Mouse (Mus musculus) left cerebral cortex, postnatal 4 days (tissue): ENCODE data around the gene Olfr279. TPM values are rescaled to one million over a fixed set of nuclear protein-coding genes. Genes with fewer than 3 reads are reported as not detected.
"Not testable (repeated sequence)": the region's sequence is repeated elsewhere in the genome, so short reads cannot be mapped to it uniquely, and the experiment has no call there.

Experiments used
- DNase-seq: peaks from one replicate; pipeline ENCODE4 v3.0.0-alpha.2; 2022
- intact Hi-C: fragments of 180-260 bp; cut with DNase I; formaldehyde crosslinking; loops from one replicate; pipeline ENCODE4 v1.15.1; 2025
- total RNA-seq, 2 experiments: library from RNA; stranded (reverse); gene quantifications; 2 replicates each; pipeline ENCODE4 v1.2.3; 2021

Gene Olfr279
- total RNA-seq, 2 experiments from 2014 or later, result not detected

DNA sequence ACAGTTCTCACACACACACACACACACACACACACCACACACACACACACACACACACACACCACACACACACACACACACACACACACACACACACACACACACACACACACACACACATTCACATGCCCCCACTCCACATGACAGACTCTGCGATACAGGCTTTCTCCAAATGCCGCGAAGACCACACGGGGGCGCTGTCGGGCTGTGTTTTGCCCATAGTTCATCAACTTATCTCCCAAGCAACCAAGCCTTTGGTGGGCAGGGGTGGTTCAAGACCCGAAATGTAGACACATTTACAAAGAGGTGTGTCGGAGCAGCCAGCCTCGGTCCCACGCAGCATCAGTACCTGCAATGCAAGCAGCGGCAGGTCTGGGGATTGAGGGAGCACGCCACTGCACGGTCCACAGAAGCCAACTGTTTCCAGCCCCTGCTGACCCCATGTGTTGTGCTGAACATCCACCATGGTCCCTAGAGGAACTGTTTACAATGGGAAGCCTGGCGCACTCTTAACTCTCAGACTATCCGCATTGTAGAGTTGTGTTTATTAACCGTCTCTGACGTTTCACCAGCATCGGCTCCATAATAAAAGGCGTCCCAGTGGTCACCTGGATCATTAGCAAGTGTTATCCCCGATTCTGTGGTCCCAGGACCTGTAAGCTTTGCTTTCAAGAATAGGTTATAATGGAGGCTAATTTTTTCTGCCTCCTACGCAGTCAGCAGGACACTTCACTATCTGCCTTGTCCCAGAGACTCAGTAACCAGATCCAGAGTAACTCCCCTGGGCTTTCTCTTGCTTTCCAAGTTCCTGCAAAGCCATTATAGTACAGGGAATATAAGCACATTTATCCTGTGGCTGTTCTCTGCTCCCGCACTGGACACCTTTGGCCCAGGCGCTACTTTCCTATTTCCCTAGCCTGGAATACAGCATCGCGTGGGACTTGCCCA is 18.5 kb downstream of the Olfr279 start:
- DNase-seq, result peak; percentile 77
- intact Hi-C loops, result loop anchor here (10.0 kb wide), 1 partner anchor 346 kb away; the partner anchor contains the start of genes Asb8 and Ccdc184

DNA sequence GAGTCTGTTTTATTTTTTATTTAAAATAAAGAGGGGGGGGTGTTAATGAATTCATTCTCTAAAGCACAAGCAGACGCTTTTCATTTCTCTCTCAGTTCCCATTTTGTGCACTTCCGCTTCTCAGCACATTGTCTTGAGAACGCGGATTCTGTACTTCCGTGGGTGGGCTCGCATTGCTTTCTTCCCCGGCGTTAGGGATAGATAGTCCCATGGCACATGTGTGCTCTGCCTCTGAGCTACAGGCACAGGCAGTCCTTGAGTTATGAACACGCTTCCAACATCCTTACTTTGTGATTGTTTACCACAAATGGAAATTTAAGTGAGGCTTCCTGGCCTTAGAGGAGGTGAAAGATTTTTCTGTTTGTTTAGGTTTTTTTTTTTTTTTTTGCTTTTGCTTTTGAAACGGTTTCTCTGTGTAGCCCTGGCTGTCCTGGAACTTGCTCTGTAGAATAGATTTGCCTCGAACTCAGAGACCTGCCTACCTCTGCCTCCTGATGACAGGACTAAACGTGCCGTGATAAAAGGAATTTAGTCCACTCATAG is 19.3 kb downstream of the Olfr279 start:
- DNase-seq, result no peak
- intact Hi-C loops, result loop anchor here (10.0 kb wide), 1 partner anchor 347 kb away; the partner anchor contains the start of genes Asb8 and Ccdc184

DNA sequence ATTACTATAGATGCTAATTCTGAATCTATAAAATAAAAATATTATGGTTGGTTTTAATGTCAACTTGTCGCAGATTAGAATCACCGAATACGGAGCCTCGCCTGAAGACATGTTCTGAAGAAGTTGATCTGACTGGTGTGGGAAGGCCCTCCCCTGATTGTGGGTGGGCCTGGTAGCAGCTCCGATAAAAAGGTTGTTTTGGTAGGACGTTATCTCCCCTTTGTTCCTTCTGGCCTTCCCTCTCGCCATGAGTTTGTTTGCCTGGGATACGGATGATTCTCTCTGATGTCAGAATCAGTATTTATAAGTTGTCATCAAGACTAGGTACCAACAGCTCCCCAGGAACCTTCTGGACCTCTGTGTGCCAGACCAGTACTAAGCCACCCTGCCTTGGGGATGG is 20.0 kb downstream of the Olfr279 start:
- intact Hi-C loops, result loop anchor here (10.0 kb wide), 1 partner anchor 347 kb away; the partner anchor contains the start of genes Asb8 and Ccdc184

DNA sequence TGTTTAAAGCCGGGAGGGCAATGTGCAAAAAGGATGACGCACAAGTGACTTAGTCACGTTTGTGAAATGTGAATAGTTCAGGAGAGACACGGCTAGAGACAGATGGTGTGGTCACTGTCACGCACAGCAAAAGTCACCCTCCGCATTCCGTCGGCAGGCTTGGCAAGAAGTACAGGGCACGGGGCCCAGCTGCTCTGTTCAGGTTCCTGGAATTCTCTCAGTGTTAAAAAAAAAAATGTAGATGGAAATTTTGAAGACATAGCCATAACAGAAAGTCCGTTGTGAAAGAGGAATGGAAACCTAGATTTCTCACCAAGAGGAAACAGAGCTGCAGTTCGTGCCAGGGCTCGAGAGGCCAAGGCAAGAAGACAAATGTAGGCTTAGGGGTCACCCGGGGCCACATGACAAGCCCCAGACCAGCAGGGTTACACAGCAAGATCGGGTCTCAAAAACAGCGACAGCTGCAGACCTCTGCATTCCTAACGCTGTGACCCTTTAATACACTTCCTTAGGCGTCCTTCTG is 20.7 kb downstream of the Olfr279 start:
- intact Hi-C loops, result loop anchor here (10.0 kb wide), 1 partner anchor 348 kb away; the partner anchor contains the start of genes Asb8 and Ccdc184

More for the DNA sequence above, 20.0 kb downstream of the Olfr279 start:
- no peak for DNase-seq

DNA sequence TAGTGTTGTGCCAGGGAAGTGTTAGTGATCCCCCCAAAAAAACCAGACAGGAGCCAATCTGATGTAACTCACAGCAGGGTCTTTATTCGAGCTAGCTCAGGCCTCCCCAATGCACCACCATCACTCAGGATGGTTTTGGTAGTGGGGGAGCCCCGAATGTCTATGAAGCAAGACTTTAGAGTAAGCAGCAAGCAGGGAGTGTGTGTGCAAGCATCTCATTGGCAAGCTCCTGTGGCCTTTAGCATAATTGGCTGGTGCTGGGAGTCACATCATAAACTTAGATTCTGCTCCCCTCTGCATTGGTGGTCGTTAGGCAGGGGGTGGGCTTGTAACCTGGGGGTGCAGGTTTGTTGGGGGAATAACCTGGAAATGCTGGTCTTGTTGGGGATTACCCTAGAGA is 21.5 kb downstream of the Olfr279 start:
- DNase-seq, result not testable (repeated sequence)
- intact Hi-C loops, result loop anchor here (10.0 kb wide), 1 partner anchor 349 kb away; the partner anchor contains the start of genes Asb8 and Ccdc184

More for the DNA sequence above, 20.7 kb downstream of the Olfr279 start:
- DNase-seq, result peak; percentile 36

DNA sequence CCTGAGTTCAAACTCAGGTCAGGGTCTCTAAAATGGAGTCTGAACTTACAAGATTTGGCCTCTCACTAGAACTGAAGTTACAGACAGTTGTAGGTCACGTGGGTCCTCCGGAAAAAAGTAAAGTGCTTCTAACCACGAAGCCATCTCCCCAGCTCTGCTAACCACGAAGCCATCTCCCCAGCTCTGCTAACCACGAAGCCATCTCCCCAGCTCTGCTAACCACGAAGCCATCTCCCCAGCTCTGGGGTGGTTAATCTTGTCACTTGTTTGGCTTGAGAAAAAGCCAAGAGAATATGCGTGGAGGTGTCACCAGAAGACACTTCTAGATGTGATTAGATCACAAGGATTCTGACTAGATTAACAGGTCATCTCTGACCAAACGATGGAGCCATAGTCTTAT is 21.9 kb downstream of the Olfr279 start:
- DNase-seq, result no peak
- intact Hi-C loops, result loop anchor here (10.0 kb wide), 1 partner anchor 349 kb away; the partner anchor contains the start of genes Asb8 and Ccdc184

DNA sequence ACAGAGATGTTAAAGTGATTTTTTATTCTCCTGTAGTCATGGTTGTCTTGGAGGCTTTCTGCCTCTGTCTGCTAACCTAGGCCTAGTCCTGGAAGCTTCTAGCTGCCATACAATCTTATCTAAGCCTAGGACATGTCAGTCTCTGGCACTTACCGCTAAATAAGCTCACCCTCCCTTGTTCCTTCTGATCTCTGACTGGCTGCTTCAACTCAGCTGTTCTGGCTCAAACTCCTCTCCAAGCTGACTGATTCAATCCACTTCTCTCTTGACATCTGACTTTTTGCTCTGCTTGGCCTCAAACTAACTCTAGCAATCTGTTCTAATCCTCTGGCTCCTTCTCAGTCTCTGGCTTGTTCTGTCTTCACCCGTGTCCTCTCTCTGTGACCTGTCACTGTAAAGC is 22.6 kb downstream of the Olfr279 start:
- DNase-seq, result not testable (repeated sequence)
- intact Hi-C loops, result loop anchor here (10.0 kb wide), 1 partner anchor 350 kb away; the partner anchor contains the start of genes Asb8 and Ccdc184

DNA sequence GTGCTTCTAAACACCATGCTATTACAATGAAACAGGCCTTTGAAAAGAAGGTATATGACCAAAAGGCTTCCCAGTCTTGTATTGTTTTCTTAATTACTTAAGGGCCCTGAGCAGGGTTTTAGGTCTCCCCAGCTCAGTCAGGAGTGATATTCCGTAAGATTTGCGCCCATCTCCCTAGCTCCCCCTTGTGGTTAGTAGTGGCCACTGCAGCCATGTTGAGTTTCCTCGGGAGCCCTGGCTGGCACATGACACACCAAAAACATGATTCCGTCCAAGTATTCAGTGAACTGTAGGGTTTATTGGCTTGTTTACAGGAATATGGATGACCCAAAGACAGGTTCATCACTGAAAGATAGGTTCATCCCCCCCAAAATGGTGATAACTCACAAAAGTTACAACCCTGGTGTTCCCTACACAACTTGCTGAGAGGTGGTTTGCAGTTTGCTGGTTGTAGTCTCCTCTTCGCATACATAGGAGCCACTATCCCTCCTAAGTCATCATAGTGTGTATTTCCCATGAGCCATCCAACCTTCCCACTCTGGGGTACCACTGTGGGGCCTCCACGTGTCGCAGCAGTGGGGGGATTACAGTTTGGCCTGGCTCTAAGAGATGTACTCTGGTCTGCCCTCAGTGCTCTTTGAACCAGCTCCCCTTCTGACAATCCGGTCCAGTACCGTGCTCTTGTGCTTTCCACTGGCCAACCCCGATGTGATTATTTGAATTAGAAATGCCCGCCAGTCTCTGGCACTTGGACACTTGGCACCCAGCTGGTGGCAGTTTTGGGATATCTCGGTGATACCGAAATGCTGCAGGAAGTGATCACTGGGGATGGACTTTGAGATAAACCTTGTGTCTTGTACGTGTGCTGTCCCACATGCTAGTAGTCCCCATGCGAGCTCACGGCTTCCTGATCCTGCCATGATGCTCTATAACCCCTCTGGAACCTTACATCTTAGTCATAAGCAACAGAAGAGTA is 25.5 kb downstream of the Olfr279 start:
- intact Hi-C loops, result loop anchor here (10.0 kb wide), 1 partner anchor 353 kb away; the partner anchor contains the start of genes Asb8 and Ccdc184
- DNase-seq, result peak; percentile 54

DNA sequence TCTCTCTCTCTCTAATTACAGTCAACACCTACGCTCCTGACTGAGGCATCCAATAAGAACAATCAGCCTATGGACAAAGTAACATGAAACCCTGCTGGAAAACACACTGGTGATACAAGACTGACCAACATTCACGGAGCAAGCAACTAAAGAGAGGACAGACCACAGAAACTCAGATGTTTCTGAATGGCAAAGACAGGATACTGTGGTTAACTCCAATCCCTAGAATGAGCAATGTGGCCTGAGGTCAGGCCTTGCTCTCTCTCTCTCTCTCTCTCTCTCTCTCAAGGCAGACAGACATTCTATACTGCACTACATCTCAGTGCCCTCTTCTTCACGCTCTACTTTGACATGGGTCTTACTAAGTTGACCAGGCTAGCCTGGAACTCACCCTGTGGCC is 29.0 kb downstream of the Olfr279 start:
- no peak for DNase-seq
- intact Hi-C loops, result no loop called here

DNA sequence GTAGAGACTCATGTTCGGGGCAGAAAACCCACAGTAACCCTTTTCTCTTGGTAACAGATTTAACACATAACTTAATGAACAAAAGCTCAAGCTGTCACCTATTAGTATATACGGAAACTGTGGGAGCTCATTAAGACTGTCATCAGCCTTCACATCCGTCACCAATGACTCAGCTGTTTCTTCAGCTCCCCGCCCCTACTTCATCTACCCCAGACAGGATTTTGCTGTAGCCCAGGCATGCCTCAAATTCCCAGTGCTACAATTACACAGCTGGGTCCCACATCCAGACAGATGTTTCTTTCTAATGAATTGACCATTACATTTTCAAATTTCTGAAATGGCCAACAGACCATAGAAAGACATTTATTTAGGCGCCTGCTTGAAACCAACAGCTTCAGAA is 33.9 kb downstream of the Olfr279 start:
- intact Hi-C loops, result no loop called here
- no peak for DNase-seq

DNA sequence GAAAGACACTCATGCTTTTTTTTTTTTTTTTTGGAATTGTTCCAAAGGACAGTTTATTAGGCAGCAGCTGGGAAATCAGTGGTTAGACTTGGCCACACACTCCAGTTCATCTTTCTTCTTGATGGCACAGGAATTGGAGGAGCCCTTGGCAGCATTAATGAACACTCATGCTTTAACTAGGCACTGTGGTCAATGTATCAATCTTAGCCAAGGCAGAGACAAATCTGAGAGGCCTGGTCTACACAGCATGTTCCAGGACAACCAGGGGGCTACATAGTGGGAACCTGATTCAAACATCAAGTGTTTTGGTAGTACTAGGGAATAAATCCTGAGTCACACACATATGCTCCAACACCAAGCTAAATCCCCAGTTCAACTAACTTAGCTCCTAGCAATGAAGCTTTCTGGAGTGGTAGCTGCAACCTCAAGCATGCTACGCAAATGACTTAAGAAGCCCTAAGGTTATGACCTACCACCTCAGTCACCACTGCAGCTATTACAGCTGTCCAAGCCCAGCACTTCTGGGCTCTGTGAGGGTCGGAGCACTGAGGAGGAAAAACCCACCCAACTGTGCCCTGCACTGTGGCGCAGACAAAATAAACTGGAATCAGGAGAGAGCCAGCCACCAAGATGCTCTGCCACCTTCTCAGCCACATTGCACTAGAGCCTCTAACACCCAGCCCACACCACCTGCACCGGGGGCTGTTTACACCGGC is 35.0 kb downstream of the Olfr279 start:
- no peak for DNase-seq
- intact Hi-C loops, result no loop called here

DNA sequence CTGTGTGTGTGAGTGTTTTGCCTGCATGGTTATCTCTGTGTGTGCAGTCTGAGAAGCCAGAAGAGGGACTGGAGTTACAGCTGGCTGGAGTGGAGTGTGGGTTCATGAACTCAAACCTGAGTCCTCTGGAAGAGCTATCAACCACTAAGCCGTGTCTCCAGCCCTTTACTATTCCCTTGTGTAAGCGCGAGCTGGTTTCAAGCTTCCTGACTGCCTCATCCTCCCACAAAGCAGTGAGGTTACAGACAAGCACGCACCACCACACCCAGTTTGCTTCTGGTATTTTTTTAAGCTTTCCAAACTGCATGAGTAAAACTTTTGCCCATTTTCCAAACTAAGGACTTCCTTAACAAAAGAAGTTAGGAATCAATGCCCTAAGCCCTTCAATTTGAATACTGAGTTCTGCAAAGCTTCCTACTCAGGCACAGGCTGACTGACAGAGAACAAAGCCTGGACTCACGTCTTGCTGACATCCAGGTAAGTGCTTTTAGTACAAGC is 35.9 kb downstream of the Olfr279 start:
- intact Hi-C loops, result no loop called here

DNA sequence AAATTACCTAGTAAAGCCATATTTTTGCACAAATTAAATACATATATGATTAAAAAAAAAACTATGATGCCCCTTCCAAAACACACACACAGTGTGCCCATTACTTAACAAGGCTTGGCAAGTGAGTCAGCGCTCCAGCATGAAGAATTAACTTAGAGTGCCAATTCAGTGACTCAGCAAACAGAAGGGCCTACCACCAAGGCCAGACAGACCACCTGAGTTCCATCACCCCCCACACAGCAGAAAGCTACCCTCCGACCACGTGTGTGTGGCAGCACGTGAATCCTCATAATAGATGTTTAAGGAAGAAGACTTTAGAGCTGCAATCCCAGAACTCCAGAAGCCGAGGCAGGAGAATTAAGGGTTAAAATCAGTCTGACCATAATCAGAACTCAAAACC is 40.1 kb downstream of the Olfr279 start:
- DNase-seq, result no peak
- intact Hi-C loops, result no loop called here

More for the DNA sequence above, 35.9 kb downstream of the Olfr279 start:
- DNase-seq, result no peak

DNA sequence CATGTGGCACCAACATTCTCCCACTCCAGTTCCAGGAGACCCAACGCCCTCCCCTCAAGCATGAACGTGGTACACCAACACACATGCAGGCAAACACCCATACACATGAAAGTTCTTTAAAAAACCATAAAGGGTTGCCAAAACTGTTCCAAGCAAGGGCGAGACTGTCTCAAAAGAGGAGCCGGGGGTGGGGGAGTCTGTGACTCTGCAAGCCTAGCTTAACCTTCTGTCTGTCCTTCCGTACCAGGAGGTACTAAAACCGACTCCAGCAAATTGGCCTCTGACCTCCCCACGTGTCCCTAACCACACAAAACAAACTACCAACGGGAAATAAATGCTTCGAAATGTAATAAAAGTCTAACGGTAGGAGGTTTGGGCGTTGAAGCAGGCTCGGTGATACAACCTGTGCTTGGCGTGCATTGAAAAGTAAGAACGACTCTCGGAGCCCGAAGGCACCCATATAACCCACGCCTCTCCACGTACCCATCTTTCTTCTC is 40.9 kb downstream of the Olfr279 start:
- no peak for DNase-seq
- intact Hi-C loops, result no loop called here

DNA sequence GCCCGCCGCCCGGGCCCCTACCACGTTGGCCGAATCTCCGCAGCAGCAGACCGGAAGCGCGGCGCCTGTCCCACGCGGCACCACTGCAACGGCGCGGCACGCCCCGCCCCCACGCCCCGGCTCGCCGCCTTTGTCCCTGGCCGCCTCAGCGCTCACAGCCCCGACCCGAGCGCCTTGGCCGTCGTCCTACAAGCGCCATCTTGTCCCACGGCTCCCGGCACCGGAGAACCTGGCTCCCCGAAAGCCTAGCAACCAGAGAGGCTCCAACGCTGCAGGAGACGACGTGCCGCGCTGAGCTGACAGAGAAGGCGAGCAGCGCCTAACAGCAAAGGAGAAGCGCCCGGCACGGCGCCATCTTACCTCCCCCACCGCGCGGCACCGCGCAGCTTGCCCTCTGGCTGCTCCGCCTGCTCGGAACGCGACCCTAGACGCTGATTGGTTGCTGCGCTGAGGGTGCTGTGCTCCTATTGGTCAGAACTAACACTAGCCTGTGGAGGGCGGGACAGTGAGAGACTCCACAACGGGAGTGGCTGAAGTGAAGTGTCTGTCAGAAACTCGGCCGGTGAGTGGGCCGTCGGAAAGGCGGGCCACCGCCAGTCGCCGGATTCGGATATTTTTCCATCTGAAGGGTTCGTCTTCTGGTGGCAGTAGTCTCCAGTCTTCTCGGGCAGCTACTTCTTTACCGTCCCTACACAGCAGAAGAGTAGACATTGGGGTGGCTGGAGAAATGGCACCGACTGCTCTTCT is 41.9 kb downstream of the Olfr279 start, which contains the start of gene Kansl2:
Kansl2 (minus strand) TSS at position 384 of the 747 bp plus-strand sequence.
- DNase-seq, result peak; percentile 98
- intact Hi-C loops, result no loop called here

DNA sequence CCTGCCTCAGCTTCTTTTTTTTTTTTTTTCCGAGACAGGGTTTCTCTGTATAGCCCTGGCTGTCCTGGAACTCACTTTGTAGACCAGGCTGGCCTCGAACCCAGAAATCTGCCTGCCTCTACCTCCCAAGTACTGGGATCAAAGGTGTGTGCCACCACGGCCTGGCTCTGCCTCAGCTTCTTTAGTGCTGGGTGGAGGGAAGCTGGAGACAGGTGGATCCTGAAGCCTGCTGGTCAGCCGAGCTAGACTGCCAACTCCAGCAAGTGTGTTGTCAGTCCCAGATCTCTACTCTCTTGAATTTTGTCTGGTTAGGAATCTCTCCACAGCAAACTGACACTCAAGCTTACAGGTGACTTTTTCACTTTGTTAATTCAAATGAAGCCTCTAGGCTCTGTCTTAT is 43.7 kb downstream of the Olfr279 start:
- intact Hi-C loops, result no loop called here
- DNase-seq, result no peak

DNA sequence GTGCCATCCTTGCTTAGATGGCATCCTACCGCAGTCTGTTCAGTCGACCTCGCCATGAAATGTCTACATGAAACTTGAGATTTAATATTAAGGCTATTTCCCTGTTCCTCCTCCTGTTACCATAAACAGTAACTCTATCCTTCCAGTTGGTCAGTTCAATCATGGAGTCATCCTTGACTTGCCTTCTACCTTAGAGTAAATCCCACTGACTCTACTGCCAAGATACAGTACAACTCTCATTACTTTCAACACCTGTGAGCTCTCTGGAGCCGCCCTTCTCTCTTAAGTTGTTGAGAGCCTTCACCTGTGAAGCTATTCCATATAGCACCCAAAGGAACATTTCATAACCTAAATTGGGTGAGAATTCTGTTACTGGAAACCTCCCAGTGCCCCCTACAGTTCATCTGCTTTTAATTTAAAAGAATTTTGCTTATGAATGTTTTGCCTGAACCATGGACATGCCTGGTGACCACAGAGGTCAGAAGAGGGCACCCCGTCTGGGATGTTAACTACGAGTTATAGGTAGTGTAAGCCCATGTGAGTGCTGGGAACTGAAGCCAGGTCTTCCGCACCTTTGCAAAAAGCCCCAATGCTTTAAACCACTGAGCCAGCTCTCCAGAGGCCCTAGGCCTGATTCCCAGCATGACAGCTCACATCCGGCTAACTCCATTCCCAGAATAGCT is 44.8 kb downstream of the Olfr279 start:
- intact Hi-C loops, result no loop called here
- DNase-seq, result no peak
